Mouse (Mus musculus) CH12.LX (cell line): ENCODE data around the gene E030018B13Rik. TPM values are rescaled to one million over a fixed set of nuclear protein-coding genes. Genes with fewer than 3 reads are reported as not detected.

Experiments used
- DNase-seq: peaks from one replicate; pipeline ENCODE4 v3.0.0-alpha.2; 2013; ENCODE audit errors: extremely low read depth
- H3K27ac ChIP-seq: 2 replicates; pipeline ENCODE4 v1.5.1; 2012; ENCODE audit warnings: low read depth, mild to moderate bottlenecking, control low read depth, moderate library complexity; ENCODE audit not compliant: insufficient read depth
- H3K27me3 ChIP-seq: replicated peaks from 2 replicates; pipeline ENCODE3; 2012; ENCODE audit warnings: inconsistent platforms
- H3K36me3 ChIP-seq, 2 experiments: replicated peaks in 1 of 2; 2 replicates each; pipeline versions ENCODE3 to v1.6.1; 2012; ENCODE audit warnings: inconsistent platforms in 1 of 2, low read length in 1 of 2, mild to moderate bottlenecking in 1 of 2, mixed read lengths in 1 of 2, moderate library complexity in 1 of 2; ENCODE audit not compliant: control insufficient read depth in 1 of 2, insufficient read depth in 1 of 2
- H3K4me1 ChIP-seq, 2 experiments: 2 replicates each; pipeline ENCODE4 v1.6.1; 2012; ENCODE audit warnings: inconsistent platforms in 1 of 2, moderate library complexity in 1 of 2; ENCODE audit not compliant: insufficient read depth in 2 of 2, control insufficient read depth in 1 of 2
- H3K4me2 ChIP-seq: 2 replicates; pipeline ENCODE4 v1.6.1; 2012; ENCODE audit warnings: low read depth, mild to moderate bottlenecking, control low read depth; ENCODE audit not compliant: poor library complexity, insufficient read depth, severe bottlenecking
- H3K4me3 ChIP-seq, 3 experiments: fragments of 150-350 bp in 1 of 3; sonication (generic) in 1 of 3; replicated peaks in 1 of 3; 2 replicates each; pipeline versions ENCODE3 to v1.5.1; 2011 to 2012; ENCODE audit warnings: low read depth in 2 of 3, low read length in 2 of 3, mild to moderate bottlenecking in 2 of 3, moderate library complexity in 2 of 3, control low read depth in 1 of 3, improper control_type of control experiment in 1 of 3, inconsistent platforms in 1 of 3, mixed read lengths in 1 of 3; ENCODE audit not compliant: poor library complexity in 1 of 3
- H3K79me2 ChIP-seq: replicated peaks from 2 replicates; pipeline ENCODE4 v1.6.1; 2012; ENCODE audit warnings: mild to moderate bottlenecking, moderate library complexity; ENCODE audit not compliant: control insufficient read depth, poor library complexity, insufficient read depth, severe bottlenecking; ENCODE audit errors: extremely low read depth
- H3K9ac ChIP-seq: 2 replicates; pipeline ENCODE4 v1.6.1; 2012; ENCODE audit warnings: low read depth, mild to moderate bottlenecking, control low read depth, moderate library complexity; ENCODE audit not compliant: insufficient read depth
- H3K9me3 ChIP-seq: replicated peaks from 2 replicates; pipeline ENCODE3; 2012; ENCODE audit warnings: low read length, inconsistent platforms, mixed read lengths
- BHLHE40 ChIP-seq: IDR thresholded peaks from 2 replicates; pipeline ENCODE4 v1.6.1; 2011; ENCODE audit warnings: mild to moderate bottlenecking, low read depth, low read length, improper control_type of control experiment
- CHD1 ChIP-seq: IDR thresholded peaks from 2 replicates; pipeline ENCODE4 v1.6.1; 2012; ENCODE audit warnings: low read depth, low read length, improper control_type of control experiment, inconsistent platforms
- CHD2 ChIP-seq: IDR thresholded peaks from 2 replicates; pipeline ENCODE4 v1.6.1; 2011; ENCODE audit warnings: low read length, improper control_type of control experiment
- CTCF ChIP-seq, 2 experiments: IDR thresholded peaks in 1 of 2; conservative IDR thresholded peaks in 1 of 2; 2 replicates each; pipeline ENCODE4 v1.5.1; 2011 to 2012; ENCODE audit warnings: low read depth in 2 of 2, low read length in 2 of 2, improper control_type of control experiment in 1 of 2, inconsistent platforms in 1 of 2, mild to moderate bottlenecking in 1 of 2, moderate library complexity in 1 of 2
- E2F4 ChIP-seq: IDR thresholded peaks from 2 replicates; pipeline ENCODE4 v1.6.1; 2011; ENCODE audit warnings: low read depth, low read length, improper control_type of control experiment; ENCODE audit not compliant: insufficient replicate concordance
- ELF1 ChIP-seq: IDR thresholded peaks from 2 replicates; pipeline ENCODE4 v1.6.1; 2014; ENCODE audit warnings: low read depth, mild to moderate bottlenecking, inconsistent platforms, low read length, improper control_type of control experiment
- EP300 ChIP-seq: IDR thresholded peaks from 2 replicates; pipeline ENCODE4 v1.6.1; 2011; ENCODE audit warnings: low read length, improper control_type of control experiment
- ETS1 ChIP-seq: conservative IDR thresholded peaks from 2 replicates; pipeline ENCODE4 v1.6.1; 2012; ENCODE audit warnings: low read depth, mild to moderate bottlenecking, inconsistent platforms, low read length, improper control_type of control experiment, moderate library complexity
- GABPA ChIP-seq: IDR thresholded peaks from 2 replicates; pipeline ENCODE4 v1.6.1; 2012; ENCODE audit warnings: low read depth, low read length, improper control_type of control experiment, inconsistent platforms; ENCODE audit not compliant: insufficient replicate concordance
- HCFC1 ChIP-seq: IDR thresholded peaks from 2 replicates; pipeline ENCODE4 v1.6.1; 2012; ENCODE audit warnings: low read depth, mild to moderate bottlenecking, inconsistent platforms, low read length, improper control_type of control experiment
- IRF4 ChIP-seq: IDR thresholded peaks from 2 replicates; pipeline ENCODE4 v1.6.1; 2014; ENCODE audit warnings: low read depth, mild to moderate bottlenecking, inconsistent platforms, low read length, improper control_type of control experiment
- JUN ChIP-seq: IDR thresholded peaks from 2 replicates; pipeline ENCODE4 v1.6.1; 2011; ENCODE audit warnings: low read depth, mild to moderate bottlenecking, low read length, improper control_type of control experiment, moderate library complexity; ENCODE audit not compliant: insufficient read depth
- JUND ChIP-seq: conservative IDR thresholded peaks from 2 replicates; pipeline ENCODE4 v1.6.1; 2011; ENCODE audit warnings: low read depth, low read length, improper control_type of control experiment
- KAT2A ChIP-seq: IDR thresholded peaks from 2 replicates; pipeline ENCODE4 v1.6.1; 2012; ENCODE audit warnings: low read length, improper control_type of control experiment, inconsistent platforms; ENCODE audit not compliant: insufficient replicate concordance
- MAFK ChIP-seq: IDR thresholded peaks from 2 replicates; pipeline ENCODE4 v1.6.1; 2011; ENCODE audit warnings: low read length, improper control_type of control experiment; ENCODE audit not compliant: insufficient replicate concordance
- MAX ChIP-seq: IDR thresholded peaks from 2 replicates; pipeline ENCODE4 v1.6.1; 2011; ENCODE audit warnings: low read length, improper control_type of control experiment
- MAZ ChIP-seq: IDR thresholded peaks from 2 replicates; pipeline ENCODE4 v1.6.1; 2012; ENCODE audit warnings: low read depth, mild to moderate bottlenecking, inconsistent platforms, low read length, improper control_type of control experiment, moderate library complexity
- MEF2A ChIP-seq: IDR thresholded peaks from 2 replicates; pipeline ENCODE4 v1.6.1; 2014; ENCODE audit warnings: low read depth, mild to moderate bottlenecking, inconsistent platforms, low read length, improper control_type of control experiment, borderline replicate concordance
- MXI1 ChIP-seq: IDR thresholded peaks from 2 replicates; pipeline ENCODE4 v1.6.1; 2011; ENCODE audit warnings: mild to moderate bottlenecking, low read depth, low read length, improper control_type of control experiment
- MYC ChIP-seq: IDR thresholded peaks from 2 replicates; pipeline ENCODE4 v1.6.1; 2011; ENCODE audit warnings: low read depth, mild to moderate bottlenecking, improper control_type of control experiment, low read length
- NELFE ChIP-seq: IDR thresholded peaks from 2 replicates; pipeline ENCODE4 v1.6.1; 2011; ENCODE audit warnings: low read depth, low read length, improper control_type of control experiment
- NRF1 ChIP-seq: IDR thresholded peaks from 2 replicates; pipeline ENCODE4 v1.6.1; 2014; ENCODE audit warnings: low read depth, mild to moderate bottlenecking, inconsistent platforms, low read length, improper control_type of control experiment, moderate library complexity
- POLR2A ChIP-seq: IDR thresholded peaks from 2 replicates; pipeline ENCODE4 v1.6.1; 2011; ENCODE audit warnings: low read depth, mild to moderate bottlenecking, improper control_type of control experiment, low read length
- POLR2AphosphoS2 ChIP-seq: IDR thresholded peaks from 2 replicates; pipeline ENCODE4 v1.6.1; 2011; ENCODE audit warnings: low read depth, low read length, improper control_type of control experiment
- RAD21 ChIP-seq: IDR thresholded peaks from 2 replicates; pipeline ENCODE4 v1.6.1; 2011; ENCODE audit warnings: low read depth, mild to moderate bottlenecking, low read length, improper control_type of control experiment, moderate library complexity
- RCOR1 ChIP-seq: conservative IDR thresholded peaks from 2 replicates; pipeline ENCODE4 v1.6.1; 2012; ENCODE audit warnings: low read depth, mild to moderate bottlenecking, inconsistent platforms, low read length, improper control_type of control experiment
- SIN3A ChIP-seq: IDR thresholded peaks from 2 replicates; pipeline ENCODE4 v1.6.1; 2012; ENCODE audit warnings: low read length, improper control_type of control experiment, inconsistent platforms
- SMC3 ChIP-seq: IDR thresholded peaks from 2 replicates; pipeline ENCODE4 v1.6.1; 2011; ENCODE audit warnings: low read depth, low read length, improper control_type of control experiment
- TCF12 ChIP-seq: IDR thresholded peaks from 2 replicates; pipeline ENCODE4 v1.6.1; 2014; ENCODE audit warnings: low read depth, mild to moderate bottlenecking, inconsistent platforms, low read length, improper control_type of control experiment
- UBTF ChIP-seq: IDR thresholded peaks from 2 replicates; pipeline ENCODE4 v1.6.1; 2012; ENCODE audit warnings: low read depth, mild to moderate bottlenecking, inconsistent platforms, low read length, improper control_type of control experiment, moderate library complexity
- USF1 ChIP-seq: IDR thresholded peaks from 2 replicates; pipeline ENCODE4 v1.6.1; 2014; ENCODE audit warnings: low read depth, mild to moderate bottlenecking, inconsistent platforms, low read length, improper control_type of control experiment
- USF2 ChIP-seq: conservative IDR thresholded peaks from 2 replicates; pipeline ENCODE4 v1.6.1; 2011; ENCODE audit warnings: low read depth, low read length, improper control_type of control experiment
- ZKSCAN1 ChIP-seq: IDR thresholded peaks from 2 replicates; pipeline ENCODE4 v1.6.1; 2012; ENCODE audit warnings: low read depth, inconsistent platforms, low read length, improper control_type of control experiment, borderline replicate concordance
- ZNF384 ChIP-seq: IDR thresholded peaks from 2 replicates; pipeline ENCODE4 v1.6.1; 2012; ENCODE audit warnings: low read depth, low read length, improper control_type of control experiment, inconsistent platforms
- dilution Hi-C: fragments of 300-500 bp; cut with MboI; formaldehyde crosslinking; loops from 2 replicates; pipeline ENCODE4 v1.14.3; 2020; ENCODE audit warnings: low sequenced_read_pairs; ENCODE audit not compliant: extremely low pct_unique_long_range_greater_than_20kb, extremely low pct_ligation_motif_present
- in situ Hi-C: fragments of 300-500 bp; cut with MboI; formaldehyde crosslinking; loops from 3 replicates; pipeline ENCODE4 v1.14.3; 2019; ENCODE audit warnings: low sequenced_read_pairs, low pct_ligation_motif_present, low pct_unique_long_range_greater_than_20kb, mixed read lengths
- polyA plus RNA-seq: library from polyadenylated mRNA; unstranded; fragments of >175 nt; gene quantifications from 2 replicates; pipeline ENCODE4 v1.2.1, GENCODE M21; 2012; ENCODE audit warnings: low read depth; ENCODE audit not compliant: insufficient read length
- total RNA-seq, 2 experiments: library from RNA; depleted of rRNA; stranded (reverse); fragments of 300-350 nt in 1 of 2; fragments of >200 nt in 1 of 2; gene quantifications; 2 replicates each; pipeline ENCODE4 v1.2.3; 2012 to 2014

The E030018B13Rik gene
- total and polyA plus RNA-seq, 3 experiments, result not detected

DNA sequence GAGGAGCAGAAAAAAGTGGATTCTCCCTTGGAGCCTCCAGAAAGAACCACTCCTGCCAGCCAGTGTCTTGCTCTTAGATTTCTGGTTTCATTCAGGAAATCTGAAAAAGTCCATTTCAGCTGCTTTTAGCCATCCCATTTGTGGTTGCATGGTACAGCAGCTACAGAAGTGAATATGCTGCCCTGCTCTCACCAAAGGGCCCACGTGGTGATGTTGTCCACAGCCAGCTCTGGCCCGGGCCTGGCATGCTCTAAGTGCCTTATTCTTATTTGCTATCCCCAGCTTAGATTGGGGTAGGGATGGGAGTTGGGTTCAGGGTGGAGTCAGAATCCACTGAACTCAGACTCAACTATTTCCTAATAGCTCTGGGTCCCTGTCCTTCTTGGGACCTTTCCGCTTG is 21.4 kb upstream of the E030018B13Rik start:
- peak overlapping the region; percentile 65 for H3K4me2 ChIP-seq
- peaks cover 6 to 24% of the 10 kb centered on the region in 2 experiments for H3K36me3 ChIP-seq
- H3K9ac ChIP-seq, result peak overlapping the region; percentile 40; the same call in 1 of the 2 replicates
- no peaks in the 10 kb centered on the region; the same call in none of the 2 replicates for H3K79me2 ChIP-seq
- H3K4me1 ChIP-seq, result peaks cover 13 to 38% of the 10 kb centered on the region in 2 experiments
- in situ Hi-C loops (no loop called here), dilution Hi-C loops (no loop called here)
- DNase-seq, result peak; percentile 52
- H3K27me3 ChIP-seq, result no peaks in the 10 kb centered on the region
- peak overlapping the region; percentile 81 for H3K27ac ChIP-seq
- no peaks in the 10 kb centered on the region for H3K9me3 ChIP-seq
- TF ChIP-seq BHLHE40 (peak; percentile 43), NELFE (0 out of 2 replicates have a peak, but pooled peaks have one; percentile 20), KAT2A (no peak), GABPA (no peak), USF2 (no peak), MAX (peak; percentile 93), JUN (no peak), IRF4 (peak; percentile 76), MYC (peak; percentile 92), CHD1 (no peak; the same call in 1 of the 2 replicates), ZNF384 (no peak), MXI1 (peak; percentile 89), ZKSCAN1 (no peak), ELF1 (no peak), TCF12 (peak; percentile 76), ETS1 (peak; percentile 72), HCFC1 (no peak; the same call in 1 of the 2 replicates), POLR2AphosphoS2 (no peak), RAD21 (peak; percentile 20), NRF1 (no peak), SIN3A (peak; percentile 71), SMC3 (peak; percentile 29; the same call in 1 of the 2 replicates), E2F4 (no peak), MAZ (no peak), EP300 (peak; percentile 74), UBTF (no peak), POLR2A (no peak), CTCF (conservative IDR thresholded peaks at IDR 0.05 in 1 of 2, IDR thresholded peaks at IDR 0.05 in 1 of 2; ENCODE audit: low read depth in 2 of 2, low read length in 2 of 2) (0 out of 4 replicates have a peak, but pooled peaks of 1 of the 2 experiments have one; percentile 8), MEF2A (peak; percentile 50; the same call in 1 of the 2 replicates), CHD2 (no peak), USF1 (peak; percentile 52), RCOR1 (no peak), JUND (peak; percentile 45; the same call in 1 of the 2 replicates), MAFK (no peak)
- TF ChIP-seq, all 38 proteins: peak for 16
- H3K4me3 ChIP-seq, result no peak overlapping the region
